Mouse (Mus musculus): ENCODE data around the gene Nedd4.

Nedd4 gene

DNA sequence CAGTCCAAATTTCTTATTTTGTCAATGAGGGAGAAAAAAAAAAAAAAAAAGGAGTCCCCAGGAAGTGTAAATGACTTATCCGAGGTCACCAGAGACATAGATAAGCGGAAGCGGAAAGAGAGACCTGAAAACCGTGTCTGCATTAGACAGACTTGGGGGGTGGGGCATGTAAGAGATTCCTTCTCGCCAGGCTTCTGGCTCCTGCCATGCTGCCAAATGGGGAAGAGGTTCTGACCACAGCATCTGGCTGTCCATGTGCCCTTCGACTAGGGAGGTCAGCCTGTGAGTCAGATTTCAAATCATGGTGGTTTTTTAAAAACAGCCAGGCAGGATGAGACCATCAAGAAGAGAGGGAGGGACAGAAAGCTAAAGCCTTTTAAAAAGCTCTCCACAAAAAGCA, 129.5 kb downstream of the Nedd4 start:
- no peak for DNase-seq (ENCODE audit: low spot score)

DNA sequence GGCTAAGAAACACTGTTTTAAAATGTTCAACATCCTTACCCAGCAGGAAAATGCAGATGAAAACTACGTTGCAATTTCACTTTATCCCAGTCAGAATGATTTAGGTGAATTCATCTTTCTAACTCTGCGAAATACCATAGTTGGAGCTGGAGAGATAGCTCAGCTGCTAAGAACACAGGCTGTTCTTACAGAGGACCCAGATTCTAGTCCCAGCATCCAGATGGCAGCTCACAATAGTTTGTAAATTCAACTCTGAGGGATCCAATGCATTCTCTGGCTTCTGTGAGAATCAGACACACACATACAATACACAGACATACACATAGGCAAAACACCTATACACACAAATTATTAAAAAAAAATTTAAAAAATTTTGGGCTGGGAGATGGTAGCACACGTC, 133.1 kb downstream of the Nedd4 start:
- DNase-seq (ENCODE audit: low spot score), result no peak

DNA sequence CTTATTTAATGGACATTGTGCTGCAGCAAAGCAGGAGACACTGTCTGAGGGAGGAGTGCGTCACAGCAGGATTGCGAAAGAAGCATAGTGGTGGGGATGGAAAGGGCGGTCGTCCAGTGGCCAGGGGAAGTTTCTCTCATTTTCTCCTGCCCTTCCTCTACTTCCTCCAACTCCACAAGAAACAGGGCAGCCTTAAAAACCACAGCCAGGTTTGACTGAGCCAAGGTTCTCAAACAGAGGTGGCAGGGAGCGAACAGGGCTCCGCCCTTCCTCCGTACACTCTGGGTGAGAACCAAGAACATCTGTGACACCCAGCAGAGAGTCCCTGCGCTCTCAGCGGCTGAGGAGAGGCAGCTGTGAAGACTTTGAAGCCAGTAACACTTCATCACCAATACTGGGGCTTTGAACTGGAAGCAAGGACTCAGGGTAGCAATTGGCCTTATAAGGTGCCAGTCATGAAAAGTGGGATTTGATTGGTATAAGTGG, 135.0 kb downstream of the Nedd4 start:
- no peak for DNase-seq (ENCODE audit: low spot score)

All from testis, postnatal 14 days (tissue).